Mouse (Mus musculus) gastrocnemius, postnatal 14 days (tissue): Measurements from ENCODE around the gene Cldnd2. TPM values are rescaled to one million over a fixed set of nuclear protein-coding genes. Genes with fewer than 3 reads are reported as not detected.

Experiments
- DNase-seq: peaks from one replicate; pipeline ENCODE4 v3.0.0; 2021; ENCODE audit warnings: mixed read lengths
- intact Hi-C: fragments of 180-260 bp; cut with DNase I; formaldehyde crosslinking; loops from one replicate; pipeline ENCODE4 v1.15.1; 2025; ENCODE audit warnings: low total_unique reads
- total RNA-seq, 2 experiments: library from RNA; stranded (reverse); gene quantifications; 2 replicates each; pipeline ENCODE4 v1.2.3; 2021

Gene Cldnd2
- total RNA-seq, 2 experiments from 2014 or later, result not detected

DNA sequence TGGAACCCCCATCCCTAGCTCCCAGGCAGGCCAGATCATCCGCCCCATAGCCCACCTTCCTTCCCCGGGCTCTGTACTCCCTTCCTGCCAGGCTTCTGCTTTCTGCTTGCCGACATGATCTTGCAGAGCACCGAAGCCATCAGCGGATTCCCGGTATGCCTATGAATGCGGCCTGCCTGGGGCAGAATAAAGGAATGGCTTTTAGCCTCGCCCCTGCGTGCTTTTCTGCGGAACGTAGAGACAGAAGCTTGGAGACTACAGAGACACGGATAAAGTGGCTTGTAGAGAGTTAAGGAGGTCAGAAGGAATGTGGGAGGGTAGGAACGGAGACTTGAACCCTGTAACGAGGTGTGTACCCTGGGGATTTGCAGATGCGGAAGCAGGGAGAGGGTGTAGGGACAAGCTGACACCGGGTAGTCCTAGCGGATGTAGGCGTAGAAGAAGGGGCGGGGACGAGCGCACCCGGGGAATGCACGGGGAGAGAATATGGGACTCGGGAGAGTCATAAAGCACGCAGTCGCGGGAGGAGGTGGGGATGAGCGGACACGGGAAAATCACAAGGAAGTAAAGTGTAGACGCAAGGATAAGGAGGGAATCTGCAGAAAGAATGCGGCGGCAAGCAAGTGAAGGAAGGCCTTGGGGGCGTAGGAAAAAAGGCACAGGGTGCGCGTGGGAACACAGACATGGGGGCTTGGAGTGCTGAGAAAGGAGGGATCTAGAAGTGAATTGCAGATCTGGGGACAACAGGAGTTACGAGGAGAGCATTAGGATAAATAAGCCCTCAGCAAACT is 2.7 kb downstream of the Cldnd2 start:
- peak; percentile 80 for DNase-seq

DNA sequence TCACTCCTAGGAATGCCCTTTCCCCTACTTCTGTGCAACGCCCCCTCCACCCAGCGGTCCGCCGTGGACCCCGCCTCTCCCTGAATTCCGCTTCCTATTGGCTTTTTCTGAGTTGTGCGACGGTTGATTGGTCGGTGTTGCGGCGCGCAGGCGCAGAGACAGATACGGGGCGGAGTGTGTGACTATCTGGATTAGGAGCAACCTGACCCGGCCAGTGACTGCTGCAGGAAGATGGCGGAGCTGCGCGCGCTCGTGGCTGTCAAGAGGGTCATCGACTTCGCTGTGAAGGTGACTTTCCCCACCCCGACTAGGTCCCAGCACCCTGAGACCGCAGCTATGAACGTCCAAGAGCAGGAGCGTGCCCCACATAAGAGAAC is 3.3 kb downstream of the Cldnd2 start, which contains the start of the genes Etfb and Gm45233:
Gene Etfb, plus strand, starts transcription at position 167 of the 377 bp plus-strand sequence.
Gene Gm45233, plus strand, starts transcription at position 212 of the 377 bp plus-strand sequence.
- intact Hi-C loops, result no loop called here
- DNase-seq, result peak; percentile 94

More for the DNA sequence above, 2.7 kb downstream of the Cldnd2 start:
- intact Hi-C loops, result no loop called here

- no peak for DNase-seq
- intact Hi-C loops, result no loop called here
These were observed 7.2 kb downstream of the Cldnd2 start for GRCm38 (mm10) chr7:43447801-43448200.

GRCm38 (mm10) chr7:43448246-43448645 is 7.7 kb downstream of the Cldnd2 start:
- intact Hi-C loops, result no loop called here
- no peak for DNase-seq

GRCm38 (mm10) chr7:43449811-43450210 is 9.2 kb downstream of the Cldnd2 start:
- intact Hi-C loops, result no loop called here
- no peak for DNase-seq

GRCm38 (mm10) chr7:43451726-43452125 is 11.1 kb downstream of the Cldnd2 start:
- no peak for DNase-seq
- intact Hi-C loops, result no loop called here

- no peak for DNase-seq
- intact Hi-C loops, result no loop called here
These were observed 12.0 kb downstream of the Cldnd2 start for GRCm38 (mm10) chr7:43452609-43453008.

GRCm38 (mm10) chr7:43453599-43454355 is 13.2 kb downstream of the Cldnd2 start:
- intact Hi-C loops, result no loop called here
- no peak for DNase-seq

DNA sequence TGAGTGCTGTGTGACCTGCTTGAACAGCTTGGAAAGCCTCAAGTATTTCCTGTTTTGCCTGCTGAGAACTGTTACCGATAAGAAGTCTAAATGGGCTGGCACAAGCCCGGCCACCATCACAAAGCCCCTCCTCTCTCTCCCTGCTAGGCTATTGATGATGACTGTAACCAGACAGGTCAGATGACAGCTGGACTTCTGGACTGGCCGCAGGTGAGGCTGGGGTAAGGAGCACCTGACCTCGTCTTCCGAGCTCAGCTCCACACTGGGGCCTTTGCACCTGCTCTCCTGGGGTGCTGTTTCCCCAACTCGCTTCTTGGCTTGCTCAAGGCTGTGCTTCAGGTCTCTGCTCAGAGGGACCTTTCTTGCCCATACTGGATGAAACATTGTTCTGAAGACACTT is 13.8 kb downstream of the Cldnd2 start:
- DNase-seq, result no peak
- intact Hi-C loops, result no loop called here

DNA sequence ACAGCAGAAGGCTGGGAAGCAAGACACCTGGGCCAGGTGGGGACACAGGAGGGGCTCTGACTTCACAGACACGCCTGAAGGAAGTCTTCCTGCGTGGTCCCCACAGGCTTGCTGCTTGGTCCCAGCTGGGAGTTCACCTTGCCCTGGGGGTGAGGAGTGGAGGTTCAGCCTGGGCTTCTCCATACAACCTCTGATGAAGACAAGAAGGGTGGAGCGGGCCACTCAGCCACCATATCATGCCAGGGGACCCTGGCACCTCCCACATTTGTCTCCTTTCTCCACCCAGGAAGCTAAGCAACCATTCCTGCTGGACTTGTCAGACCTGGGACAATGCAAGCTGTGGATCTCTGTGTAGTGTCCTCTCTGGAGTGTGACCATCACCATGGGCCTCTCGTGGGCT is 22.3 kb downstream of the Cldnd2 start, which contains the start of gene Vsig10l:
Gene Vsig10l, plus strand, starts transcription at position 301 of the 400 bp plus-strand sequence.
- intact Hi-C loops, result loop anchor here (5.0 kb wide), 1 partner anchor 36 kb away; the partner anchor contains the start of gene Lim2

GRCm38 (mm10) chr7:43463976-43464375 is 23.4 kb downstream of the Cldnd2 start:
- intact Hi-C loops, result loop anchor here (5.0 kb wide), 1 partner anchor 37 kb away; the partner anchor contains the start of gene Lim2
- DNase-seq, result no peak

More for the DNA sequence above, 22.3 kb downstream of the Cldnd2 start, which contains the start of gene Vsig10l:
- DNase-seq, result no peak

DNA sequence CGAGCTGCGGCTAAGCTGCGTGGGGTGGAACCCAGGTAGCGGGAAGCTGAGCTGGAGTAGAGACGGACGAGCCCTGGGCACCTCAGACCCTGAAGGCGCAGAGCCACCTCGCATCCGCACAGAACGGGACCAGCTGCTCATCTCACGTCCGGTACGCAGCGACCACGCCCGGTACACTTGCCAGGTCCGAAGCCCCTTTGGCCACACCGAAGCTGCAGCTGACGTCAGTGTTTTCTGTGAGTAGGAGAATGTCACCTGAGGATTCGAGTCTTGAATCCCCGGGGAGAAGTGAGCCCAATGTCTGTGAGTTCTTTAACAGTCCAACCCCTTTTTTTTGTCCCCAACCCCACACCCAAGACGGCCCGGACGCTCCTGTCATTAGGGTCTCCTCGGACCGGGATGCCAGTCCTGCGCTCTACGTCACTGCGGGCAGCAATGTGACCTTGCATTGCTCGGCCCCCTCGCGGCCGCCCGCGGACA is 24.3 kb downstream of the Cldnd2 start:
- DNase-seq, result no peak
- intact Hi-C loops, result loop anchor here (5.0 kb wide), 1 partner anchor 38 kb away; the partner anchor contains the start of gene Lim2

GRCm38 (mm10) chr7:43465344-43466098 is 24.9 kb downstream of the Cldnd2 start:
- DNase-seq, result peak; percentile 88
- intact Hi-C loops, result no loop called here

- DNase-seq, result peak; percentile 88
- intact Hi-C loops, result no loop called here
These were observed 25.6 kb downstream of the Cldnd2 start for GRCm38 (mm10) chr7:43466099-43466694.

DNA sequence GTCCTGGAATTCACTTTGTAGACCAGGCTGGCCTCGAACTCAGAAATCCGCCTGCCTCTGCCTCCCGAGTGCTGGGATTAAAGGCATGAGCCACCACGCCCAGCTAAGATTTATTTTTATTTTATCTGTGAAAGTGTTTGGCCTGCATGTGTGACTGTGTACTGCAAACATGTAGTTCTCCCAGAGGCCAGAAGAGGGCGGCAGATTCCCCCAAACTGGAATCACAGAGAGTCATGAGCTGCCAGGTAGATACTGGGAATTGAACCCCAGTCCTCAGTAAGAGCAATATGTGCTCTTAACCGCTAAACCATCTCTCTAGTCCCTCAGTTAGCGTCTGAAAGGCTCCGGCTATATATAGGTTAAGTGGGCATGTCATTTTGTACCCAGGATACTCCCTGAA is 29.8 kb downstream of the Cldnd2 start:
- intact Hi-C loops, result no loop called here
- DNase-seq, result no peak

- intact Hi-C loops, result no loop called here
- DNase-seq, result no peak
These were observed 35.1 kb downstream of the Cldnd2 start for GRCm38 (mm10) chr7:43475706-43476105.

GRCm38 (mm10) chr7:43476376-43476775 is 35.8 kb downstream of the Cldnd2 start:
- intact Hi-C loops, result no loop called here
- DNase-seq, result no peak

DNA sequence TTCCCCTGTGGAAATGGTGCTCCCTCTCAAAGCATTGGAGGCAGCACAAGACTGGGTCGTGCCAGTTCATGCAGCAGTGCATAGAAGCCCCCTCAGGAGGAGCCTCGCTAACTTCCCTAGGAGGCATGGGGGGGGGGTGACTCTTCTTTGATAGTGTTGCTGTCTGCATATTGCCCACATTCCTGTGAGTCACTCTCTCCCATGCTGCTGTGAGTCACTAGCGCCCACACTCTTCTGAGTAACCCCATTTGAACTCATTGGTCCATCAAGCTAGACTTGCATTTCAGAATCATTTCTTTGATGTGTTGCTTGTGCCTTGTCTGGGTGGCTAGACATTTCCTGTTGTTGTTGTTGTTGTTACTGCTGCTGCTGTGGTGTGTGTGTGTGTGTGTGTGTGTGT is 40.6 kb downstream of the Cldnd2 start:
- intact Hi-C loops, result no loop called here

GRCm38 (mm10) chr7:43482090-43482716 is 41.6 kb downstream of the Cldnd2 start:
- intact Hi-C loops, result no loop called here
- DNase-seq, result no peak

More for the DNA sequence above, 40.6 kb downstream of the Cldnd2 start:
- DNase-seq, result no peak
